Mouse (Mus musculus): Measurements from ENCODE around the gene Poln.

GRCm38 (mm10) chr5:34201396-34201795 is 32.1 kb upstream of the Poln start:
- TF ChIP-seq POLR2A (IDR thresholded peaks at IDR 0.05; ENCODE audit: borderline replicate concordance, low read depth, low read length) (no peak), CTCF (IDR thresholded peaks at IDR 0.05; ENCODE audit: low read depth, low read length) (no peak)

Measured in bone marrow macrophage, adult 2 months (primary cell).